Mouse (Mus musculus) CH12.LX (cell line): ENCODE results near the gene Helz.

ENCODE experiments used
- CTCF ChIP-seq, 2 experiments: IDR thresholded peaks in 1 of 2; conservative IDR thresholded peaks in 1 of 2; 2 replicates each; pipeline ENCODE4 v1.5.1; 2011 to 2012; ENCODE audit warnings: low read depth in 2 of 2, low read length in 2 of 2, improper control_type of control experiment in 1 of 2, inconsistent platforms in 1 of 2, mild to moderate bottlenecking in 1 of 2, moderate library complexity in 1 of 2
- ETS1 ChIP-seq: conservative IDR thresholded peaks from 2 replicates; pipeline ENCODE4 v1.6.1; 2012; ENCODE audit warnings: low read depth, mild to moderate bottlenecking, inconsistent platforms, low read length, improper control_type of control experiment, moderate library complexity
- POLR2A ChIP-seq: IDR thresholded peaks from 2 replicates; pipeline ENCODE4 v1.6.1; 2011; ENCODE audit warnings: low read depth, mild to moderate bottlenecking, improper control_type of control experiment, low read length
- TBP ChIP-seq: conservative IDR thresholded peaks from 2 replicates; pipeline ENCODE4 v1.6.1; 2011; ENCODE audit warnings: low read depth, low read length, improper control_type of control experiment
- ZC3H11A ChIP-seq: IDR thresholded peaks from 2 replicates; pipeline ENCODE4 v1.6.1; 2012; ENCODE audit warnings: low read depth, mild to moderate bottlenecking, inconsistent platforms, low read length, improper control_type of control experiment
- ZKSCAN1 ChIP-seq: IDR thresholded peaks from 2 replicates; pipeline ENCODE4 v1.6.1; 2012; ENCODE audit warnings: low read depth, inconsistent platforms, low read length, improper control_type of control experiment, borderline replicate concordance
- ZNF384 ChIP-seq: IDR thresholded peaks from 2 replicates; pipeline ENCODE4 v1.6.1; 2012; ENCODE audit warnings: low read depth, low read length, improper control_type of control experiment, inconsistent platforms

- TF ChIP-seq CTCF (conservative IDR thresholded peaks at IDR 0.05 in 1 of 2, IDR thresholded peaks at IDR 0.05 in 1 of 2; ENCODE audit: low read depth in 2 of 2, low read length in 2 of 2): no peak
- TF ChIP-seq ZKSCAN1: no peak
- TF ChIP-seq POLR2A: no peak
- TF ChIP-seq ZNF384: no peak
- no peak for TF ChIP-seq TBP
- no peak for TF ChIP-seq ETS1
- TF ChIP-seq ZC3H11A: no peak
Observed at GRCm38 (mm10) chr11:107532271-107532670, 15.5 kb upstream of the Helz start.
